Mouse (Mus musculus): ENCODE measurements around the gene Zfp30. TPM values are rescaled to one million over a fixed set of nuclear protein-coding genes. Genes with fewer than 3 reads are reported as not detected.

Gene Zfp30
- total RNA-seq, 2 experiments from 2014 or later = 0.56 to 1.4 TPM

DNA sequence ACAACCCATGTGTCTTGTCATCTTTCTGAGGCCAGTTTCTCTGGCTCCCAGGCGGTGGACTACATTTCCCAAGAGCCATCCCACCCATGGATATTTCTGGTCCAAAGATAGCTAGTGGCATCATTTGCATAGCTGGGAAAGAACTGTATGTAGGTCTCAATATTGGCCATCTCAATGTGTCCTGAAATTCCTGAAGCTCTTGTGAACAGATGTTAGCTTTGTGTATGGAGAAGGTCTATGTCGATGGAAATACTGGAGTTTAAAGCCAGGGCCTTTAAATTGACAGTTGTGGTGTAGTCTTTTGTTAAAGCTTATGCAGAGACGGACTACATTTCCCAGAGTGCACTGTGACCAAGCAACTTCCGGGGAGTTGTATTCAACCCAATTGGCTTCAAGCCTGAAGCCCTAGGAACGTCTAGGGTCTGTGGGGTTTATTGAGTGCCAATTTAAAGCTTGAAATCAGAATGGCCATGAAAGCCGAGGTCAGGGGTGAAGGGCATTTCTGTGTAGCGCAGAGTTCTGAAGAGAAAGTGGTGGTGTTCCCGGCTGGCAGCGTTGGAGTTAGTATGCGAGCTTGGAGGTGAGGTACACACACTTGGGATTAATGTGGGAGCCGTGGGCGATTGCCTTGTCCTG is 34.9 kb downstream of the Zfp30 start:
- ATAC-seq (replicated peaks; ENCODE audit: low FRiP score, low TSS enrichment, poor library complexity, severe bottlenecking) = peak; percentile 76

GRCm38 (mm10) chr7:29828001-29828400 is 44.2 kb downstream of the Zfp30 start:
- no peak for ATAC-seq (replicated peaks; ENCODE audit: low FRiP score, low TSS enrichment, poor library complexity, severe bottlenecking)

GRCm38 (mm10) chr7:29829804-29830203 is 46.0 kb downstream of the Zfp30 start:
- ATAC-seq (replicated peaks; ENCODE audit: low FRiP score, low TSS enrichment, poor library complexity, severe bottlenecking) = no peak

- ATAC-seq (replicated peaks; ENCODE audit: low FRiP score, low TSS enrichment, poor library complexity, severe bottlenecking) = no peak
These were observed 53.0 kb downstream of the Zfp30 start for GRCm38 (mm10) chr7:29836816-29837215.

GRCm38 (mm10) chr7:29839256-29839655 is 55.5 kb downstream of the Zfp30 start:
- no peak for ATAC-seq (replicated peaks; ENCODE audit: low FRiP score, low TSS enrichment, poor library complexity, severe bottlenecking)

GRCm38 (mm10) chr7:29842105-29842504 is 58.3 kb downstream of the Zfp30 start:
- no peak for ATAC-seq (replicated peaks; ENCODE audit: low FRiP score, low TSS enrichment, poor library complexity, severe bottlenecking)

Other genes with a start within 250 kb of the Zfp30 start
- not detected in 2 replicates for gene Catsperg2, start 57.0 kb upstream of the Zfp30 start, total RNA-seq (2014; fragmentation: Nextera tagmentation)
- gene Catsperg2, start 57.0 kb upstream of the Zfp30 start, total RNA-seq (2017) = not detected in 2 replicates
- gene Zfp84, start 15.4 kb upstream of the Zfp30 start, total RNA-seq (2014; fragmentation: Nextera tagmentation) = 14.6 and 16.4 TPM in 2 replicates
- gene Zfp84, start 15.4 kb upstream of the Zfp30 start, total RNA-seq (2017) = 17.8 and 19.6 TPM in 2 replicates
- 4.0 and 7.6 TPM in 2 replicates for gene Zfp790, start 32.1 kb downstream of the Zfp30 start, total RNA-seq (2014; fragmentation: Nextera tagmentation)
- gene Zfp790, start 32.1 kb downstream of the Zfp30 start, total RNA-seq (2017) = 10.4 and 12.2 TPM in 2 replicates
- gene Zfp940, start 69.7 kb downstream of the Zfp30 start, total RNA-seq (2014; fragmentation: Nextera tagmentation) = 4.6 TPM in 2 replicates
- gene Zfp940, start 69.7 kb downstream of the Zfp30 start, total RNA-seq (2017) = 8.2 and 10.7 TPM in 2 replicates
- 3.2 and 5.3 TPM in 2 replicates for gene Zfp420, start 76.0 kb downstream of the Zfp30 start, total RNA-seq (2014; fragmentation: Nextera tagmentation)
- 2.6 and 3.5 TPM in 2 replicates for gene Zfp420, start 76.0 kb downstream of the Zfp30 start, total RNA-seq (2017)
- 7.2 and 8.0 TPM in 2 replicates for gene Zfp27, start 122.6 kb downstream of the Zfp30 start, total RNA-seq (2014; fragmentation: Nextera tagmentation)
- 8.3 and 11.1 TPM in 2 replicates for gene Zfp27, start 122.6 kb downstream of the Zfp30 start, total RNA-seq (2017)
- 0.12 and 0.74 TPM in 2 replicates for gene Zfp383, start 124.2 kb downstream of the Zfp30 start, total RNA-seq (2014; fragmentation: Nextera tagmentation)
- 1.5 and 2.4 TPM in 2 replicates for gene Zfp383, start 124.2 kb downstream of the Zfp30 start, total RNA-seq (2017)
- gene Zfp74, start 170.1 kb downstream of the Zfp30 start, total RNA-seq (2014; fragmentation: Nextera tagmentation) = 9.1 and 10.6 TPM in 2 replicates
- gene Zfp74, start 170.1 kb downstream of the Zfp30 start, total RNA-seq (2017) = 8.4 and 9.2 TPM in 2 replicates
- gene Zfp568, start 200.0 kb downstream of the Zfp30 start, total RNA-seq (2014; fragmentation: Nextera tagmentation) = 9.0 and 16.5 TPM in 2 replicates
- gene Zfp568, start 200.0 kb downstream of the Zfp30 start, total RNA-seq (2017) = 25.7 and 26.1 TPM in 2 replicates